Mouse (Mus musculus) liver, postnatal 0 days (tissue): ENCODE data around the gene Lrrc37a. TPM values are rescaled to one million over a fixed set of nuclear protein-coding genes. Genes with fewer than 3 reads are reported as not detected.
"Not testable (repeated sequence)": the region's sequence is repeated elsewhere in the genome, so short reads cannot be mapped to it uniquely, and the experiment has no call there.

Experiments
- ATAC-seq: fragments of 200-750 bp; cut with Nextera tagmentation; 2 replicates; pipeline ENCODE4 v1.8.0; 2017; ENCODE audit warnings: mild to moderate bottlenecking, moderate library complexity
- DNase-seq: peaks from one replicate; pipeline ENCODE4 v3.0.0-alpha.2; 2016
- H3K27ac ChIP-seq: fragments of 300-500 bp; sonication (generic); 2 replicates; pipeline ENCODE4 v1.5.1; 2014; ENCODE audit warnings: antibody characterized with exemption, moderate library complexity, mild to moderate bottlenecking, low read depth
- H3K27me3 ChIP-seq: fragments of 300-500 bp; sonication (generic); 2 replicates; pipeline ENCODE4 v1.6.1; 2014; ENCODE audit warnings: low read length, control low read depth, mixed read lengths; ENCODE audit not compliant: insufficient read depth
- H3K36me3 ChIP-seq: fragments of 300-500 bp; sonication (generic); replicated peaks from 2 replicates; pipeline ENCODE4 v1.6.1; 2014; ENCODE audit warnings: mild to moderate bottlenecking, control low read depth, low read length, moderate library complexity, mixed read lengths; ENCODE audit not compliant: insufficient read depth
- H3K4me1 ChIP-seq: fragments of 300-500 bp; sonication (generic); 2 replicates; pipeline ENCODE4 v1.6.1; 2014; ENCODE audit warnings: antibody characterized with exemption, mild to moderate bottlenecking, control low read depth; ENCODE audit not compliant: insufficient read depth
- H3K4me2 ChIP-seq: fragments of 300-500 bp; sonication (generic); 2 replicates; pipeline ENCODE4 v1.6.1; 2014; ENCODE audit warnings: low read depth, mild to moderate bottlenecking, low read length, moderate library complexity, mixed read lengths
- H3K4me3 ChIP-seq: fragments of 300-500 bp; sonication (generic); 2 replicates; pipeline ENCODE4 v1.5.1; 2014; ENCODE audit warnings: low read depth, low read length
- H3K9ac ChIP-seq: fragments of 300-500 bp; sonication (generic); replicated peaks from 2 replicates; pipeline ENCODE4 v1.6.1; 2014; ENCODE audit warnings: mild to moderate bottlenecking, moderate library complexity
- H3K9me3 ChIP-seq: fragments of 300-500 bp; sonication (generic); 2 replicates; pipeline ENCODE4 v1.6.1; 2016; ENCODE audit warnings: mild to moderate bottlenecking, control low read depth, low read length, mixed read lengths
- CTCF ChIP-seq: sonication (generic); IDR thresholded peaks from 2 replicates; pipeline ENCODE4 v1.5.1; 2016; ENCODE audit warnings: antibody characterized with exemption, low read depth
- EP300 ChIP-seq: IDR thresholded peaks from 2 replicates; pipeline ENCODE4 v1.6.1; 2016; ENCODE audit warnings: antibody characterized with exemption, low read depth, mild to moderate bottlenecking
- WGBS: fragments of 180-500 bp; shearing (Covaris S2); extraction: QIAGEN DNeasy Blood & Tissue Kit; methylation state at CpG from one replicate; pipeline ENCODE4 v1.1.7; 2014; ENCODE audit not compliant: insufficient replicate concordance; 5-methylcytosine and 5-hydroxymethylcytosine counted together
- polyA plus RNA-seq: library from polyadenylated mRNA; unstranded; fragments of >200 nt; fragmentation: Nextera tagmentation; extraction: Ambion mirVana; gene quantifications from 2 replicates; pipeline ENCODE4 v1.2.1, GENCODE M21; 2015

The Lrrc37a gene
- not detected in 2 replicates for polyA plus RNA-seq

- no peaks in the 10 kb centered on the region for H3K9me3 ChIP-seq
- no peak within 1 kb of the TSS for H3K4me2 ChIP-seq
- no peak within 1 kb of the TSS for H3K9ac ChIP-seq
- 81% methylated on average over 12 of the region's 12 CpGs for WGBS
- no peak within 1 kb of the TSS for H3K4me3 ChIP-seq
- TF ChIP-seq CTCF (no peak), EP300 (no peak)
- no peak within 1 kb of the TSS for H3K27ac ChIP-seq
- ATAC-seq (no peak), DNase-seq (no peak)
- H3K4me1 ChIP-seq, result no peaks in the 10 kb centered on the region
- H3K27me3 ChIP-seq, result no peaks in the 10 kb centered on the region
- H3K36me3 ChIP-seq, result no peaks in the 10 kb centered on the region
Measured at GRCm38 (mm10) chr11:103504497-103504896, at the start of gene Lrrc37a. Lrrc37a (minus strand) TSS chr11:103504597.

DNA sequence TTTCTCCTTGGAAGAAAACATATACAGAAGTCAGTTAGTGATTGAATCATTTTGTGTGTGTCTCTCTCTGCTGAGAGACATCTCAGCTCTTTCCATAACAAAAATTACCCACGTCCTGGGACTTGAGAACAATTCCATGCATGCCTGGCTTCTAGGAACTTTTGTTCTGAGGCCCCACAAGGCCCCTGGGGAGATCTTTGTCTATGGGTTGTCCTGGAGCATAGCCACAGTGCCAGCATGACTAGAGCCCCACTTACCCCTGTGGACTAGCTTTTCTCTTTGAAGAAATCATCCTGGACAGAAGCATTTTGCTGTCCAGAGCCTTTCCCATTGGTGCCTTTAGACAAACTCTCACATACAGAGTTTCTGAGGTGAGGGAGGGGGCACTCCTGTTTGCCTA lies 30.6 kb upstream of the Lrrc37a start:
- not testable (repeated sequence) for H3K36me3 ChIP-seq, H3K4me2 ChIP-seq, H3K27me3 ChIP-seq, ATAC-seq, H3K4me3 ChIP-seq, DNase-seq, H3K9me3 ChIP-seq, H3K4me1 ChIP-seq, H3K27ac ChIP-seq, H3K9ac ChIP-seq
- WGBS, result 34% methylated on average over 1 of the region's 1 CpGs

GRCm38 (mm10) chr11:103512111-103512510 lies 7.7 kb upstream of the Lrrc37a start:
- Histone ChIP-seq H3K4me2 (no peak overlapping the region), H3K4me3 (no peak overlapping the region), H3K36me3 (no peaks in the 10 kb centered on the region), H3K9ac (no peak overlapping the region), H3K27ac (no peak overlapping the region), H3K27me3 (no peaks in the 10 kb centered on the region), H3K9me3 (peaks cover 2% of the 10 kb centered on the region; the same call in 1 of the 2 replicates), H3K4me1 (no peaks in the 10 kb centered on the region)
- TF ChIP-seq EP300 (no peak), CTCF (no peak)
- no peak for DNase-seq
- WGBS, result 70% methylated on average over 2 of the region's 2 CpGs
- ATAC-seq, result no peak

GRCm38 (mm10) chr11:103464443-103464842 lies 40.0 kb downstream of the Lrrc37a start:
- Histone ChIP-seq H3K4me2 (no peak overlapping the region), H3K27ac (no peak overlapping the region), H3K27me3 (no peaks in the 10 kb centered on the region), H3K9ac (no peak overlapping the region), H3K4me1 (no peaks in the 10 kb centered on the region), H3K9me3 (no peaks in the 10 kb centered on the region), H3K4me3 (no peak overlapping the region), H3K36me3 (no peaks in the 10 kb centered on the region)
- 62% methylated on average over 7 of the region's 7 CpGs for WGBS
- ATAC-seq, result no peak
- TF ChIP-seq CTCF, result peak; percentile 66
- no peak for TF ChIP-seq EP300
- peak; percentile 31 for DNase-seq

GRCm38 (mm10) chr11:103451105-103451504 lies 53.3 kb downstream of the Lrrc37a start:
- H3K27me3 ChIP-seq, H3K9ac ChIP-seq, H3K4me3 ChIP-seq, H3K4me1 ChIP-seq, H3K36me3 ChIP-seq, H3K27ac ChIP-seq, H3K9me3 ChIP-seq, DNase-seq, H3K4me2 ChIP-seq, ATAC-seq: not testable (repeated sequence)
- WGBS, result 85% methylated on average over 1 of the region's 1 CpGs

DNA sequence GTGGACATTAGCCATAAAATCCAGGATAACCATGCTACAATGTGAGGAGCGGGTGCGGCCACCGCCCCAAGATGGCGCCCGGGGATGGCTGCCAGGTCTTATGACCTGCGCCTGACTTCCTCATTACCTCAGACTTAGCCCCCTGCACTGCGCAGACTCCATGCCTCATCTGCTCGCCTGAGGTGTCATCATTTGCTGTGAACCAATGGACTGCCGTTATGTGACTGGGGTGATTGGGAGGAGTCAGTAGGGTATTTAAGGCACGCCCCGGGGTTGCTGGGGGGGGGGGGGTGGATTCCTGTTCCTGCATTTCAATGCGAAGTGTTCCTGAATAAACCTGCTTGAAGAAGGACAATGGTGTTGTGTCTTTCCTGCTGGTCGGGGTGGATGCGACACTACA lies 54.7 kb downstream of the Lrrc37a start:
- WGBS, result 90% methylated on average over 14 of the region's 14 CpGs
- H3K36me3 ChIP-seq, DNase-seq, H3K9me3 ChIP-seq, H3K27ac ChIP-seq, H3K4me1 ChIP-seq, H3K4me3 ChIP-seq, H3K9ac ChIP-seq, ATAC-seq, H3K4me2 ChIP-seq, H3K27me3 ChIP-seq: not testable (repeated sequence)

- Histone ChIP-seq H3K4me3 (no peak overlapping the region), H3K9me3 (no peaks in the 10 kb centered on the region), H3K4me1 (no peaks in the 10 kb centered on the region), H3K4me2 (no peak overlapping the region), H3K27me3 (no peaks in the 10 kb centered on the region), H3K36me3 (no peaks in the 10 kb centered on the region), H3K9ac (no peak overlapping the region), H3K27ac (no peak overlapping the region)
- 76% methylated on average over 3 of the region's 3 CpGs for WGBS
- TF ChIP-seq CTCF, result no peak
- no peak for TF ChIP-seq EP300
- no peak for ATAC-seq
- no peak for DNase-seq
Measured at GRCm38 (mm10) chr11:103443678-103444077, 60.7 kb downstream of the Lrrc37a start.
